Mouse (Mus musculus) spleen, adult 18-20 months (tissue): Measurements from ENCODE around the gene H2-T22.

Source experiments
- DNase-seq, 2 experiments: peaks; one replicate each; pipeline ENCODE4 v3.0.0; 2022; ENCODE audit warnings: mixed read lengths in 2 of 2

H2-T22 gene

GRCm38 (mm10) chr17:35996949-35997348, 45.6 kb downstream of the H2-T22 start:
- peak; percentile 85 to 97 for DNase-seq

GRCm38 (mm10) chr17:35994879-35995240, 47.7 kb downstream of the H2-T22 start:
- no peak for DNase-seq

GRCm38 (mm10) chr17:35994175-35994878, 48.2 kb downstream of the H2-T22 start:
- peak; percentile 67 to 69 for DNase-seq

GRCm38 (mm10) chr17:35993675-35994074, 48.9 kb downstream of the H2-T22 start:
- peak; percentile 54 to 70 for DNase-seq

- no peak for DNase-seq
These were observed 50.8 kb downstream of the H2-T22 start for GRCm38 (mm10) chr17:35991781-35992180.
